Mouse (Mus musculus): ENCODE data around the gene Smbd1. TPM values are rescaled to one million over a fixed set of nuclear protein-coding genes. Genes with fewer than 3 reads are reported as not detected.

The Smbd1 gene
- polyA plus RNA-seq, 1 experiment: not detected

GRCm38 (mm10) chr16:32849042-32849830 is 39.0 kb upstream of the Smbd1 start:
- H3K4me3 ChIP-seq (ENCODE audit: insufficient read depth, low read depth, low read length): no peak overlapping the region
- DNase-seq: peak; percentile 70
- H3K36me3 ChIP-seq (ENCODE audit: control insufficient read depth, insufficient read depth, low read length): peaks cover 2% of the 10 kb centered on the region
- peaks cover 1% of the 10 kb centered on the region for H3K4me1 ChIP-seq (ENCODE audit: control insufficient read depth, insufficient read depth, low read length)
- no peak overlapping the region for H3K27ac ChIP-seq (ENCODE audit: insufficient read depth, low read depth, low read length)
- TF ChIP-seq POLR2A (IDR thresholded peaks at IDR 0.05; ENCODE audit: low read depth, low read length) (no peak), CTCF (conservative IDR thresholded peaks at IDR 0.05; ENCODE audit: insufficient read depth, insufficient read length, low read depth, low read length) (no peak)
- H3K27me3 ChIP-seq (replicated peaks; ENCODE audit: control insufficient read depth, insufficient read depth, low read length): no peaks in the 10 kb centered on the region
- WGBS: 82% methylated on average over 11 of the region's 11 CpGs

- no peaks in the 10 kb centered on the region for H3K27me3 ChIP-seq (replicated peaks; ENCODE audit: control insufficient read depth, insufficient read depth, low read length)
- WGBS: 87% methylated on average over 11 of the region's 11 CpGs
- DNase-seq: no peak
- no peak overlapping the region for H3K4me3 ChIP-seq (ENCODE audit: insufficient read depth, low read depth, low read length)
- peaks cover 2% of the 10 kb centered on the region for H3K36me3 ChIP-seq (ENCODE audit: control insufficient read depth, insufficient read depth, low read length)
- TF ChIP-seq CTCF (conservative IDR thresholded peaks at IDR 0.05; ENCODE audit: insufficient read depth, insufficient read length, low read depth, low read length): no peak
- TF ChIP-seq POLR2A (IDR thresholded peaks at IDR 0.05; ENCODE audit: low read depth, low read length): no peak
- H3K4me1 ChIP-seq (ENCODE audit: control insufficient read depth, insufficient read depth, low read length): no peaks in the 10 kb centered on the region
- H3K27ac ChIP-seq (ENCODE audit: insufficient read depth, low read depth, low read length): no peak overlapping the region
These were observed 36.8 kb upstream of the Smbd1 start for GRCm38 (mm10) chr16:32847103-32847502.

GRCm38 (mm10) chr16:32831501-32831900 is 21.2 kb upstream of the Smbd1 start:
- 90% methylated on average over 4 of the region's 4 CpGs for WGBS
- no peaks in the 10 kb centered on the region; the same call in none of the 2 replicates for H3K36me3 ChIP-seq (ENCODE audit: control insufficient read depth, insufficient read depth, low read length)
- no peak overlapping the region for H3K4me3 ChIP-seq (ENCODE audit: insufficient read depth, low read depth, low read length)
- H3K27ac ChIP-seq (ENCODE audit: insufficient read depth, low read depth, low read length): no peak overlapping the region
- no peaks in the 10 kb centered on the region for H3K4me1 ChIP-seq (ENCODE audit: control insufficient read depth, insufficient read depth, low read length)
- no peak for DNase-seq
- H3K27me3 ChIP-seq (replicated peaks; ENCODE audit: control insufficient read depth, insufficient read depth, low read length): no peaks in the 10 kb centered on the region
- TF ChIP-seq POLR2A (IDR thresholded peaks at IDR 0.05; ENCODE audit: low read depth, low read length) (no peak), CTCF (conservative IDR thresholded peaks at IDR 0.05; ENCODE audit: insufficient read depth, insufficient read length, low read depth, low read length) (no peak)

- Histone ChIP-seq H3K4me3 (ENCODE audit: insufficient read depth, low read depth, low read length) (no peak overlapping the region), H3K27ac (ENCODE audit: insufficient read depth, low read depth, low read length) (no peak overlapping the region), H3K36me3 (ENCODE audit: control insufficient read depth, insufficient read depth, low read length) (no peaks in the 10 kb centered on the region; the same call in none of the 2 replicates), H3K4me1 (ENCODE audit: control insufficient read depth, insufficient read depth, low read length) (no peaks in the 10 kb centered on the region), H3K27me3 (replicated peaks; ENCODE audit: control insufficient read depth, insufficient read depth, low read length) (no peaks in the 10 kb centered on the region)
- DNase-seq: no peak
- TF ChIP-seq CTCF (conservative IDR thresholded peaks at IDR 0.05; ENCODE audit: insufficient read depth, insufficient read length, low read depth, low read length) (no peak), POLR2A (IDR thresholded peaks at IDR 0.05; ENCODE audit: low read depth, low read length) (no peak)
- WGBS: 75% methylated on average over 11 of the region's 11 CpGs
These were observed 18.8 kb upstream of the Smbd1 start for GRCm38 (mm10) chr16:32829104-32829503.

- Histone ChIP-seq H3K36me3 (ENCODE audit: control insufficient read depth, insufficient read depth, low read length) (no peaks in the 10 kb centered on the region; the same call in none of the 2 replicates), H3K4me3 (ENCODE audit: insufficient read depth, low read depth, low read length) (no peak overlapping the region)
These were observed 16.2 kb upstream of the Smbd1 start for GRCm38 (mm10) chr16:32826521-32826920.

GRCm38 (mm10) chr16:32825380-32825779 is 15.1 kb upstream of the Smbd1 start:
- no peaks in the 10 kb centered on the region for H3K27me3 ChIP-seq (replicated peaks; ENCODE audit: control insufficient read depth, insufficient read depth, low read length)
- H3K27ac ChIP-seq (ENCODE audit: insufficient read depth, low read depth, low read length): no peak overlapping the region
- no peak overlapping the region for H3K4me3 ChIP-seq (ENCODE audit: insufficient read depth, low read depth, low read length)
- TF ChIP-seq CTCF (conservative IDR thresholded peaks at IDR 0.05; ENCODE audit: insufficient read depth, insufficient read length, low read depth, low read length) (no peak), POLR2A (IDR thresholded peaks at IDR 0.05; ENCODE audit: low read depth, low read length) (no peak)
- no peak for DNase-seq
- no peaks in the 10 kb centered on the region for H3K4me1 ChIP-seq (ENCODE audit: control insufficient read depth, insufficient read depth, low read length)
- no peaks in the 10 kb centered on the region; the same call in 1 of the 2 replicates for H3K36me3 ChIP-seq (ENCODE audit: control insufficient read depth, insufficient read depth, low read length)
- 68% methylated on average over 12 of the region's 12 CpGs for WGBS

More at GRCm38 (mm10) chr16:32826521-32826920, 16.2 kb upstream of the Smbd1 start:
- Histone ChIP-seq H3K4me1 (ENCODE audit: control insufficient read depth, insufficient read depth, low read length) (no peaks in the 10 kb centered on the region), H3K27ac (ENCODE audit: insufficient read depth, low read depth, low read length) (no peak overlapping the region), H3K27me3 (replicated peaks; ENCODE audit: control insufficient read depth, insufficient read depth, low read length) (no peaks in the 10 kb centered on the region)
- TF ChIP-seq CTCF (conservative IDR thresholded peaks at IDR 0.05; ENCODE audit: insufficient read depth, insufficient read length, low read depth, low read length): no peak
- WGBS: 94% methylated on average over 11 of the region's 11 CpGs
- DNase-seq: no peak

GRCm38 (mm10) chr16:32824061-32824460 is 13.8 kb upstream of the Smbd1 start:
- H3K27ac ChIP-seq (ENCODE audit: insufficient read depth, low read depth, low read length): no peak overlapping the region
- TF ChIP-seq CTCF (conservative IDR thresholded peaks at IDR 0.05; ENCODE audit: insufficient read depth, insufficient read length, low read depth, low read length): no peak
- no peak for TF ChIP-seq POLR2A (IDR thresholded peaks at IDR 0.05; ENCODE audit: low read depth, low read length)
- no peaks in the 10 kb centered on the region for H3K27me3 ChIP-seq (replicated peaks; ENCODE audit: control insufficient read depth, insufficient read depth, low read length)
- DNase-seq: no peak
- H3K4me1 ChIP-seq (ENCODE audit: control insufficient read depth, insufficient read depth, low read length): no peaks in the 10 kb centered on the region
- no peak overlapping the region for H3K4me3 ChIP-seq (ENCODE audit: insufficient read depth, low read depth, low read length)
- H3K36me3 ChIP-seq (ENCODE audit: control insufficient read depth, insufficient read depth, low read length): no peaks in the 10 kb centered on the region; the same call in 1 of the 2 replicates
- 77% methylated on average over 13 of the region's 13 CpGs for WGBS

Data from kidney, adult 2 months (tissue).